Mouse (Mus musculus): ENCODE results near the gene Fmnl2. TPM values are rescaled to one million over a fixed set of nuclear protein-coding genes. Genes with fewer than 3 reads are reported as not detected.

The Fmnl2 gene
- polyA plus RNA-seq, 1 experiment, result 5.7 TPM

- H3K4me3 ChIP-seq (ENCODE audit: insufficient read depth, low read length), result no peak overlapping the region
- H3K4me1 ChIP-seq (ENCODE audit: control insufficient read depth, insufficient read depth, low read length), result no peaks in the 10 kb centered on the region
- TF ChIP-seq POLR2A (IDR thresholded peaks at IDR 0.05; ENCODE audit: borderline replicate concordance, low read depth, low read length) (no peak), CTCF (IDR thresholded peaks at IDR 0.05; ENCODE audit: low read depth, low read length) (no peak)
- no peak overlapping the region for H3K27ac ChIP-seq (ENCODE audit: insufficient read depth, low read depth, low read length)
Observed at GRCm38 (mm10) chr2:53038737-53039136, 181.1 kb downstream of the Fmnl2 start.

GRCm38 (mm10) chr2:53047031-53047430, 189.4 kb downstream of the Fmnl2 start:
- no peak for TF ChIP-seq CTCF (IDR thresholded peaks at IDR 0.05; ENCODE audit: low read depth, low read length)
- TF ChIP-seq POLR2A (IDR thresholded peaks at IDR 0.05; ENCODE audit: borderline replicate concordance, low read depth, low read length), result no peak
- Histone ChIP-seq H3K27ac (ENCODE audit: insufficient read depth, low read depth, low read length) (no peak overlapping the region), H3K4me3 (ENCODE audit: insufficient read depth, low read length) (no peak overlapping the region), H3K4me1 (ENCODE audit: control insufficient read depth, insufficient read depth, low read length) (no peaks in the 10 kb centered on the region)

GRCm38 (mm10) chr2:53047749-53048387, 190.2 kb downstream of the Fmnl2 start:
- H3K4me3 ChIP-seq (ENCODE audit: insufficient read depth, low read length), result no peak overlapping the region

GRCm38 (mm10) chr2:53050376-53050775, 192.7 kb downstream of the Fmnl2 start:
- Histone ChIP-seq H3K4me1 (ENCODE audit: control insufficient read depth, insufficient read depth, low read length) (no peaks in the 10 kb centered on the region), H3K27ac (ENCODE audit: insufficient read depth, low read depth, low read length) (no peak overlapping the region), H3K4me3 (ENCODE audit: insufficient read depth, low read length) (no peak overlapping the region)
- TF ChIP-seq POLR2A (IDR thresholded peaks at IDR 0.05; ENCODE audit: borderline replicate concordance, low read depth, low read length), result no peak
- no peak for TF ChIP-seq CTCF (IDR thresholded peaks at IDR 0.05; ENCODE audit: low read depth, low read length)

More at GRCm38 (mm10) chr2:53047749-53048387, 190.2 kb downstream of the Fmnl2 start:
- TF ChIP-seq CTCF (IDR thresholded peaks at IDR 0.05; ENCODE audit: low read depth, low read length) (no peak), POLR2A (IDR thresholded peaks at IDR 0.05; ENCODE audit: borderline replicate concordance, low read depth, low read length) (no peak)
- Histone ChIP-seq H3K27ac (ENCODE audit: insufficient read depth, low read depth, low read length) (no peak overlapping the region), H3K4me1 (ENCODE audit: control insufficient read depth, insufficient read depth, low read length) (no peaks in the 10 kb centered on the region)

- TF ChIP-seq POLR2A (IDR thresholded peaks at IDR 0.05; ENCODE audit: borderline replicate concordance, low read depth, low read length), result no peak
- TF ChIP-seq CTCF (IDR thresholded peaks at IDR 0.05; ENCODE audit: low read depth, low read length), result no peak
- H3K27ac ChIP-seq (ENCODE audit: insufficient read depth, low read depth, low read length), result no peak overlapping the region
- H3K4me1 ChIP-seq (ENCODE audit: control insufficient read depth, insufficient read depth, low read length), result no peaks in the 10 kb centered on the region
- no peak overlapping the region for H3K4me3 ChIP-seq (ENCODE audit: insufficient read depth, low read length)
Observed at GRCm38 (mm10) chr2:53051502-53051901, 193.8 kb downstream of the Fmnl2 start.

- no peak overlapping the region for H3K27ac ChIP-seq (ENCODE audit: insufficient read depth, low read depth, low read length)
- no peaks in the 10 kb centered on the region for H3K4me1 ChIP-seq (ENCODE audit: control insufficient read depth, insufficient read depth, low read length)
- TF ChIP-seq POLR2A (IDR thresholded peaks at IDR 0.05; ENCODE audit: borderline replicate concordance, low read depth, low read length) (no peak), CTCF (IDR thresholded peaks at IDR 0.05; ENCODE audit: low read depth, low read length) (no peak)
- H3K4me3 ChIP-seq (ENCODE audit: insufficient read depth, low read length), result no peak overlapping the region
Observed at GRCm38 (mm10) chr2:53053714-53054113, 196.1 kb downstream of the Fmnl2 start.

- TF ChIP-seq CTCF (IDR thresholded peaks at IDR 0.05; ENCODE audit: low read depth, low read length), result no peak
- TF ChIP-seq POLR2A (IDR thresholded peaks at IDR 0.05; ENCODE audit: borderline replicate concordance, low read depth, low read length), result no peak
- Histone ChIP-seq H3K27ac (ENCODE audit: insufficient read depth, low read depth, low read length) (no peak overlapping the region), H3K4me3 (ENCODE audit: insufficient read depth, low read length) (no peak overlapping the region), H3K4me1 (ENCODE audit: control insufficient read depth, insufficient read depth, low read length) (no peaks in the 10 kb centered on the region)
Observed at GRCm38 (mm10) chr2:53056556-53056955, 198.9 kb downstream of the Fmnl2 start.

- no peaks in the 10 kb centered on the region for H3K4me1 ChIP-seq (ENCODE audit: control insufficient read depth, insufficient read depth, low read length)
- TF ChIP-seq CTCF (IDR thresholded peaks at IDR 0.05; ENCODE audit: low read depth, low read length) (no peak), POLR2A (IDR thresholded peaks at IDR 0.05; ENCODE audit: borderline replicate concordance, low read depth, low read length) (no peak)
- H3K27ac ChIP-seq (ENCODE audit: insufficient read depth, low read depth, low read length), result no peak overlapping the region
- no peak overlapping the region for H3K4me3 ChIP-seq (ENCODE audit: insufficient read depth, low read length)
Observed at GRCm38 (mm10) chr2:53057291-53057690, 199.6 kb downstream of the Fmnl2 start.

- no peaks in the 10 kb centered on the region; the same call in 1 of the 2 replicates for H3K4me1 ChIP-seq (ENCODE audit: control insufficient read depth, insufficient read depth, low read length)
- TF ChIP-seq POLR2A (IDR thresholded peaks at IDR 0.05; ENCODE audit: borderline replicate concordance, low read depth, low read length) (no peak), CTCF (IDR thresholded peaks at IDR 0.05; ENCODE audit: low read depth, low read length) (no peak)
- no peak overlapping the region for H3K27ac ChIP-seq (ENCODE audit: insufficient read depth, low read depth, low read length)
- no peak overlapping the region for H3K4me3 ChIP-seq (ENCODE audit: insufficient read depth, low read length)
Observed at GRCm38 (mm10) chr2:53061363-53062000, 203.8 kb downstream of the Fmnl2 start.

- no peak for TF ChIP-seq CTCF (IDR thresholded peaks at IDR 0.05; ENCODE audit: low read depth, low read length)
- TF ChIP-seq POLR2A (IDR thresholded peaks at IDR 0.05; ENCODE audit: borderline replicate concordance, low read depth, low read length), result no peak
- peaks cover 15% of the 10 kb centered on the region for H3K4me1 ChIP-seq (ENCODE audit: control insufficient read depth, insufficient read depth, low read length)
- no peak overlapping the region for H3K27ac ChIP-seq (ENCODE audit: insufficient read depth, low read depth, low read length)
- no peak overlapping the region for H3K4me3 ChIP-seq (ENCODE audit: insufficient read depth, low read length)
Observed at GRCm38 (mm10) chr2:53066973-53067372, 209.3 kb downstream of the Fmnl2 start.

Measured in bone marrow macrophage, adult 2 months (primary cell).